Mouse (Mus musculus) sigmoid colon, adult 10 weeks (tissue): Measurements from ENCODE around the gene Galr3. TPM values are rescaled to one million over a fixed set of nuclear protein-coding genes. Genes with fewer than 3 reads are reported as not detected.

ENCODE experiments used
- polyA plus RNA-seq: library from polyadenylated mRNA; stranded (reverse); fragments of 350-450 nt; fragmentation: Illumina TruSeq; extraction: RNeasy Lipid Tissue Mini Kit (QIAGEN cat#74804); gene quantifications from one replicate; pipeline ENCODE4 v1.2.3, GENCODE M21; 2014; ENCODE audit warnings: low read depth, low replicate concordance

Galr3 gene
- not detected for polyA plus RNA-seq

DNA sequence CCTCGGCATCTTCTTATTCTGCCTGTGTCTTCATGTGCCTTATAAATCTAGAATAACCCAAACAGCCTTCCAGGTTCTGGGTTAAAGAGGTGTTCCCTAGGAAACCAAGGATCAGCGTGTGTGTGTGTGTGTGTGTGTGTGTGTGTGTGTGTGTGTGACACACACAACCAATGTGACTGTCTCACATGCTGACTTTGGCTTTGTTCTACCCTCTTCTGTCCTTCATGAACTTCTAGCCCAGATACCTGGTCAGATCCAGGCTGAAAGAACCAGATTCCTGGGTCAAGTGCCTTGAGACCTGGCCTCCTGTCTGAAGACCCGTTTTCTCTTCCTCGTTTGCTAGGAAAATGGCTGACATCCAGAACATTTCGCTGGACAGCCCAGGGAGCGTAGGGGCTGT, at the start of gene Galr3:
Gene Galr3, plus strand, starts transcription at position 301 of the 400 bp plus-strand sequence.

DNA sequence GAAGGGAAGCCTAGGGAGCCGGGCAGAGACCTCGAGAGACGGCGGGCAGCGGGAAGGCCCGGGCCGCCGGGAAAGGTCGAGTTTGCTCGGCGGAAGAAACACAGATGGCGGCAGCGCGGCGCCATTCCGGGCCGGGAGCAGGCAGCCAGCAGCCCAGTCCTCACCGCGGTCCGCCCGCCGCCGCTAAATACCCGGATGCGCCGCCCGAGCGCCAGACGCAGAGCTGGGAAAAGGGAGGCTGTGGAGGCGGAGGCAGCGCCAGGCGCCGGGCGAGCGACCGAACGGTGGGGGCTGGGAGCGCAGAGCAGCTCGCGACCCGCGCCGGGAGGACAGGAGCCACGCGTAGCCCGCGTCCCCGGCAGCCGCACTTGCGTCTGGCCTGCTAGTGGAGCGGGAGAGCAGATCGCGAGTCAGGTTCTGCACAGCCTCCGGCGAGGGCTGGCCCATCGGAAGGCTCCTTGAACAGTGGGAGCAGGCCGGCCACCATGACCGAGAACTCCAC, 13.4 kb upstream of the Galr3 start, which contains the start of gene H1f0:
Gene H1f0, plus strand, starts transcription at position 214 of the 502 bp plus-strand sequence.

DNA sequence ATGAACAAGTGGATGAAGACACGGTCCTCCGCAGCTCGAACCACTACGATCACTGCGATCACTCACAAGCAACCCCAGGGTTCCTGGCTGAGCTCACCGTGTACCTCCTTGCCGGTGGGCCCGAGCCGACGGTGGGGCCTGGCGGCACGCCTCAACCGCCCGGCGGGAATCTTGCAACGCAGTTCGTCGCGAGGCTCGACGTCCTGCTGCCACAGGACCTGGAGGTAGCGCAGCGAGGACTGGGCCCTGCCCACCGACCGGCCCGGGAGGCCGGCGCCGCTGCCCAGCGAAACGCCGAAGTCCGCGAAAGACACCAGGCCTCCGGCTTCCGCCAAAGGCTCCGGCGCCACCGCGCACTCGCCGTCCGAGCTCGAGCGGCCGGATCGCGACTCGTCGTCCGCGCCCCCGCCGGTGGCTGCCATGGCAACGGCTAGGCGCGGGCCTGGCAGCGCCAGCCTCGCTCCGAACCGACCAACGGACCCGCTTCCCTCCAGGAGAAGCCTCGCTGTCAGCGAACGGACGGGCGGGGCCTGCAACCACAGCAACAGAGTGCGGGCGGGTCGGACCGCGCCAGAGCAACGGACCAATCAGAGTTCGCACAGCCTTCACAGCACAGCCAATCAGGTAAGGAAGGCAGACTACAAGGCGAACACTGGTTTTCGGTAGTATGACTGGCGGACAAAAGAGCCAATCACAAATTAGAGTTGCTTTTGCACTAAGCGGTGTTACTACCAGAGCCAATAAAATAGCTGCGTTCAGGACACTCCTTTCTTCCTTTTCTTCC, 20.9 kb downstream of the Galr3 start, which contains the start of gene Ankrd54:
Gene Ankrd54, minus strand, starts transcription at position 518 of the 784 bp plus-strand sequence.

DNA sequence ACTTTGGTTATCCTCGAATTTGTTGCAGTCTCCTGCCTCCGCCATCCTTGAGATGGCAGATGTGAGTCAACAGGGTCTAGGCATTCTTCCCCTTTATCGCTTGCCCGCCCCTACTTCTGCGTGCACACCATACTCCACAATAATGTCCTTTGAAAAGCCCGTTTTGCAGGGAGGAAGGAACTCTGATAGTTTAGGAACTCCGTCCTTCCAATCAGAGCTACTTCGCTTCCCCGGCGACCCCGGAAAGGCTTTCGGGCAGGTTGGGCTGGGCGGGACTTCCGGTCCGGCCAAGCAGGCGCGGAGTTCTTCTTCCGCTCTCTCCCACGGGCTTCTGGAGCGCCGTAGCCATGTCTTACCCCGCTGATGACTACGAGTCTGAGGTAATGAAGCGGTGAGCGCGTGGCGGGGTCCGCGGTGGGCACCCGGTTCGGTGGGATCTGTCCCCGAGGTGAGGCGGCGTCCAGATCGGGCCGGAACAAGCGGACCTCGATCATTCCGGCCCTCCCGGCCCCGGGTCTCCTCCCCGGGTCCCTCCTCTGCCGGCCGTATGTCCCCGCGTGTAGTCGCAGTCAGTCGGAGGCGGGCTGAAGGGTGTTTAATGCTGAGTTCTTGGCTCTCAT, 33.3 kb downstream of the Galr3 start, which contains the start of gene Eif3l:
Gene Eif3l, plus strand, starts transcription at position 267 of the 620 bp plus-strand sequence.

Other genes with a start within 250 kb of the Galr3 start
- gene Card10, start 238.8 kb upstream of the Galr3 start, polyA plus RNA-seq = 0.66 TPM
- gene Cdc42ep1, start 199.3 kb upstream of the Galr3 start, polyA plus RNA-seq = not detected
- 0.95 TPM for gene Lgals2, start 186.4 kb upstream of the Galr3 start, polyA plus RNA-seq
- 0.66 TPM for gene Gga1, start 164.7 kb upstream of the Galr3 start, polyA plus RNA-seq
- not detected for gene Gm49510, start 142.2 kb upstream of the Galr3 start, polyA plus RNA-seq
- 0.85 TPM for gene Sh3bp1, start 142.1 kb upstream of the Galr3 start, polyA plus RNA-seq
- 0.35 TPM for gene Pdxp, start 128.0 kb upstream of the Galr3 start, polyA plus RNA-seq
- 2.7 TPM for gene Lgals1, start 115.2 kb upstream of the Galr3 start, polyA plus RNA-seq
- 1.6 TPM for gene Nol12, start 107.0 kb upstream of the Galr3 start, polyA plus RNA-seq
- 2.2 TPM for gene Triobp, start 94.2 kb upstream of the Galr3 start, polyA plus RNA-seq
- gene H1f0, start 13.4 kb upstream of the Galr3 start, polyA plus RNA-seq = 206 TPM
- gene Ankrd54, start 21.0 kb downstream of the Galr3 start, polyA plus RNA-seq = 1.5 TPM
- 76.2 TPM for gene Eif3l, start 33.3 kb downstream of the Galr3 start, polyA plus RNA-seq
- 9.1 TPM for gene Micall1, start 67.0 kb downstream of the Galr3 start, polyA plus RNA-seq
- not detected for gene Polr2f, start 99.1 kb downstream of the Galr3 start, polyA plus RNA-seq
- gene 1700088E04Rik, start 99.4 kb downstream of the Galr3 start, polyA plus RNA-seq = 0.38 TPM
- gene Sox10, start 123.4 kb downstream of the Galr3 start, polyA plus RNA-seq = 0.16 TPM
- 24.6 TPM for gene Pick1, start 187.3 kb downstream of the Galr3 start, polyA plus RNA-seq
- gene Gm49486, start 187.5 kb downstream of the Galr3 start, polyA plus RNA-seq = 1.3 TPM
- gene Slc16a8, start 212.9 kb downstream of the Galr3 start, polyA plus RNA-seq = not detected
- gene Baiap2l2, start 243.7 kb downstream of the Galr3 start, polyA plus RNA-seq = 7.9 TPM